Mouse (Mus musculus): ENCODE data around the gene Bcan.
A peak's percentile ranks its signal among the peaks of the same experiment; 100 is the strongest.

Gene Bcan

DNA sequence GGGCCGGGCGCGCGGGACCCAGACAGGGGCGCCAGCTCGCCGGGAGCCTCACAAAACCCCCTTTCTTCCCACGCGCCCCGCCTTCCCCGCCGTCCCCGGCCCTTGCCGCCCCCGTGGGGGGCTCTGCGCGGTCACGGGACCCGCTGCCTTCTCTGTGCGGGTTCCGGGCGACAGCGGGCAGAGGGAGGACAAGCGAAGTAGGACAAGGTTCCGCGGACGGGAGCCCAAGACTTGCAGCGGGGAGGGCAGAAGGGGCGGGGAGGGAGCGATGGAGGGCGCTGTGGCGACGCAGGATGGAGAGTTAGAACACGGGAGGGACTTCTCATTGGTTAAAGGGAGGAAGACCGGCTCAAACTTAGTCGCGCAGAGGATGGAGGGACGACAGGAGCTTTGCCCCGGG is at the start of gene Bcan:
TSS of gene Bcan (minus strand) at position 50 of the 400 bp plus-strand sequence.
- DNase-seq = peak; percentile 54

GRCm38 (mm10) chr3:88049532-88049931 is 49.5 kb upstream of the Bcan start:
- DNase-seq = no peak

GRCm38 (mm10) chr3:88042661-88043421 is 42.8 kb upstream of the Bcan start, which contains the start of gene Gpatch4:
Gene Gpatch4, plus strand, starts transcription at chr3:88043108.
- DNase-seq = peak; percentile 88

- DNase-seq = no peak
These were observed 35.7 kb upstream of the Bcan start for GRCm38 (mm10) chr3:88035561-88036293.

GRCm38 (mm10) chr3:88033506-88033905 is 33.5 kb upstream of the Bcan start:
- no peak for DNase-seq

GRCm38 (mm10) chr3:88030608-88031395 is 30.8 kb upstream of the Bcan start:
- no peak for DNase-seq

DNA sequence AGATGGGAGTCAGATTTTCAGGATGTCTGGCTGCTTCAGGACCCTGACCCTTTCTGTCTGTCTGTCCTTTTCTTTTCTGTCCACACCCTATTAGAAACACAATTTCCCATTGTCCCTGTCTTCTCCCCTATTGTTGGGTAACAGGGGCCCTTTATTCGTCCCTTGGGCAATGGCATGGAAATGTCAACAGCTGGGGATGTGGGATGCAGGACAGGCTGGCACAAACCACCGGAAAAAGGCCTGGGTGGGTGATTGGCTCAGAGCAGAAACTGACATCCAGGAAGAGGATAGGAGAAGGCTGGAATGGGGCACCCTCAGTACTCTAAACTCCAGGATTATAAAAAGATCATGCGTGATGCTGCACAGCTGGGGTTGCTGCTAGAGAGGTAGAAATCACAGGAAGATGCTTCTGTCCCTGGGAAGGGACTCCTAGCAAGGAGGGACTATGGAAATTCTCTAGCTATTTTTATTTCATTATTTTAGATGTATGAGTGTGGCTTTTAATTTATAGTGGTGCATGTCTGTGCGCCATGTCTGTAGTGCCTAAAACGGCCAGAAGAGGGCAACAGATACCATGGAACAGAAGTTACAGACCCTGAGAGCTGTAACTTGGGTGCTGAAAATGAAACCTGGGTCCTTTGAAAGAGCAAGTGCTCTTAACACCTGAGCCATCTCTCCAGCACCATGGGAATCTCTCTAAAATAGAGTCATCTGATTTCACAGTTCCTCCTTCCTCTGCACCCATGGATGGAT is 27.6 kb upstream of the Bcan start, which contains the start of gene Hapln2:
TSS of gene Hapln2 (minus strand) at position 150 of the 753 bp plus-strand sequence.
- no peak for DNase-seq

GRCm38 (mm10) chr3:88026823-88027222 is 26.8 kb upstream of the Bcan start:
- DNase-seq = no peak

DNA sequence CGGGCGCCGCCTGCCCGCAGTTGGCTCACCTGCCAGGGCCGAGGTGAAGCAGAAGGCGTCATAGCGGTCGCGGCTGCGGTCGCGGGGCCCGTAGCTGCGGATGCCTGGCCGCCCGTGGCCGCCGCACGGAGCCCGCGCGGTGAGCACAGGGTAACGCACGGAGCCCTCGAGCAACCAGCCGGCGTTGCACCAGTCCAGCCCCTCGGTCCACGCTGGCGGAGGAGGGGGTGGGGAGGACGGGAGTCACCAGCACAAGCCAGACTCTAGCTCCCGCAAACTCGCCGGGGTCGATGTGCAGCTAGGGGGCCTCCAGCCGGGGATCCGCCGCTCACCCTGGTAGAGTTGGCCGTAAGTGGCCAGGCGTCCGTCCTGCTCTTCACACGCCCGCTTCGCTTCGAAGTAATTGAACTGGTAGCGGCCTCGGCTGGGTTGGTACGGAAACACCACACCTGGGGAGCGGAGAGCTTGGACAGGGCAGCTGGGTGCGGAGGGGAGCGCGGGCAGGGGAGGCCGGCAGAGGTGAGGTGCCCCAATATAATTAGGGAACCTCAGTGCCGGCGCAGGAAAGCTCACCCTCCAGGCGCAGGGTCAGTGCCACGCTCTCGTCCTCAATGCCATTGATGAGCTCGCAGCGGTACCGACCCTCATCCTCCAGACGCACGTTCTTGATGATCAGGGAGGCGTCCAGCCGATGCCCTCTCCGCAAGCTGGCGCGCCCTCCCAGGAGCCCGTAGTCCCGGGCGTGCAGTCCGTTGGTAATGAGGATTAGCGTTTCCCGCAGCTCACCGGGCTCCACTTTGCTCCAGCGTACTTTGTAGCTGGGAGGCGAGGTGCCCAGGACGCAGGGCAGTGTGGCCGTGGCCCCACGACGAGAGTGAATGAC is 23.4 kb upstream of the Bcan start:
- DNase-seq = no peak

DNA sequence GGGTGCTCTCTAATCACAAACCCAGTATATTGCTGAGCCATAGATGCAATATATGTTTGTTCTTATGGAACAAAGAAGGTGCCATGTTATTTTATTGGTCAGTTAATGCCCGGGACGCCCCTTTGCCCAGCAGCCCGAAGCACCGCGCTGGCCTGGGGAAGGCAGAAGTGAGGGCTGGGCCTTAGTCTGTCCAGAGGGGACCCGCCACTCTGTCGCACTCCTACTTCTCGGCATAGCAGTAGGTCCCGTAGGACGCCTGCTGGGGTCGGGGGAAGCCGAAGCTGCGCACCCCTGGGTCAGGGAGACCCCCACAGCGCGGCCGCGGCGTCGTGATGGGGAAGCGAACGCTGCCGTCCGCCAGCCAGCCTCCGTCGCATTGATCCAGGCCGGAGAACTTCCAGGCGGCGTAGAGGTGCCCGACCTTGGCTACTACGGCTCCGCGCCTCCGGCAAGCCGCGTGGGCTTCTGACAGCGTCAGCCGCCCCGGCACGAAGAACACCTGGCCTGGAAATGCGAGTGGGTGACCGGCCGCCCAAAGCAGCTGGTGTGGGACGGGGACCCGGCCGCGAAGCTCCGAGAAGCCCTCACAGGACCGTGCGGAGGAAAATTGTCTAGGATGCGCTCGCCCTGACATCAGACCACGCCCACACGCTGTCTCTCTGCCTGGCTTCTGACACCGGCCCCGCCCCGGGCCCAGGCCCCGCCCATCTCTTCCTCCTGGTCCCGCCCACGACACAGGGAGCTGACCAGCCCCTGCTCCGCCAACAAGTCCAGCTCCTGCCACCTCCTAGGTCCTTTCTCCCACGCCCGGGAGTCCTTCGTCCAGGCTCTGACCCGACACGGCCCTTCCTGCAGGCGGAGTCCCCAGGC is 22.5 kb upstream of the Bcan start:
- DNase-seq = peak; percentile 95

- no peak for DNase-seq
These were observed 10.7 kb upstream of the Bcan start for GRCm38 (mm10) chr3:88010634-88011265.

- DNase-seq = no peak
These were observed 6.1 kb upstream of the Bcan start for GRCm38 (mm10) chr3:88005822-88006786.

- no peak for DNase-seq
These were observed 2.4 kb upstream of the Bcan start for GRCm38 (mm10) chr3:88002291-88002976.

GRCm38 (mm10) chr3:88000816-88001595 is 976 bp upstream of the Bcan start:
- no peak for DNase-seq

- DNase-seq = no peak
These were observed 661 bp downstream of the Bcan start for GRCm38 (mm10) chr3:87999243-87999895.

DNA sequence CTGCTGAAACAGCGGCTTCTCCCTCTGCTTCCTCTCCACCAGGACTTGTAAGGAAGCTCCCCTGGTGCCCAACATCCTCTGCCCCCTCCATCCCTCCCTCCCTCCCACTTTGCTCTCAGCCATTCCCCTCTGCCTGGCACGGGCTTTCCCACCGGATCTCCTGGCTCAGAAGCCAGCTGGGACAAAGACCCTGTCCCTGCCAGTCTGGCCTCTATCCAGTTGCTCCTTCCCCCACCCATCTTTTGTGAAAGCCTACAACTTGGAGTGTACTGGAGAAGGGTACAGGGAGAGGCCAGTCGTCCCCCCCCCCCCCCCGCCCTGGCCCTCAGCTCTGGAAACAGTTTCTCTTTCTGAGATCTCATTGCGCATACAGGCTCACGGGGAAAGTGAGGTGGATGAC is 1.3 kb downstream of the Bcan start:
- DNase-seq = no peak
